Mouse (Mus musculus) monocyte, adult 2 months (primary cell): ENCODE data around the gene Hoxb2.

Experiments used
- DNase-seq, 2 experiments: peaks; one replicate each; pipeline ENCODE4 v3.0.0; 2022; ENCODE audit warnings: low spot score in 2 of 2, low read depth in 1 of 2

The Hoxb2 gene

DNA sequence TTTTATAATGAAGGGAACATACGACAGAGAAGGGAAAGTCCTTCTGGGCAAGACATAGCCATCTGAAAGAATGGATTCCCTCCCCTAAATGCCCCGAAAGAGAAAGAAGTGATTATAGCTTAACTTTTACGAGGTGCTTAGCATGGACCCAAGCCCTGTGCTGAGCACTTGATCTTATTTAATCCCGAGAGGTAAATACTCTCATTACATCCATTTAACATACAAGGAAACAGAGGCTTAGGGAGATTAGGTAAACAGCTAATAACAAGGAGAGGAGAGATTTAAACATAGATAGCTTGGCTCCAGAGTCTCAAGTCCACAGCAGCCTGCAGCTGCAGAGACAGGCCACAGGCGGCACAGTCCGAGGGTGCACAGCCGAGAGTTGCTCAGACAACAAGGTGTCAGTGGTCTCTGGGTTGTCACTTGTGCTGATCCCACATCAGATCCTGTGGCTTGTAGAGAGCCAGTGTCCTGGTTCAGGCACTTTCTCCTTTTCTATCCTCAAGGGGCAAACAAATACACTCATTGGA, 47.5 kb downstream of the Hoxb2 start:
- no peak for DNase-seq

DNA sequence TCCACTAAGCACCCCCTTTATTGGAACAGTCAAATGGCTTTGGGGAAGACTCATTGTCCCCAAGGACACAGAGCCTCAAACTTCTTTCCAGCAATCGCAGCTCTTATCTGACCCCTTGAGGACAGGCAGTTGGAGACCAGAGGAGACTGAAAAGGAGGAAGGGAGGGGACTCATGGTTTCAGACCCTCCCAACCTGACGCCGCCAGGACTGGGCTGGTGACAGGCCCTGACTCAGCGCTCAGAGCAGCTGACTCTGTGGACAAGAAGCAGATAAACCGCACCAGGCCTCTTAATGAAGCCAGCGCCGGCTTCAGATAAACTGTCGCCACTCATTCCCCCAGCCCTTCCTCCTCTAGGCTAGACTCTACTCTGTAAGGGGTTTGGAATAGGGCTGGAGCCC, 49.6 kb downstream of the Hoxb2 start:
- no peak for DNase-seq
